In the genomic region with DNA sequence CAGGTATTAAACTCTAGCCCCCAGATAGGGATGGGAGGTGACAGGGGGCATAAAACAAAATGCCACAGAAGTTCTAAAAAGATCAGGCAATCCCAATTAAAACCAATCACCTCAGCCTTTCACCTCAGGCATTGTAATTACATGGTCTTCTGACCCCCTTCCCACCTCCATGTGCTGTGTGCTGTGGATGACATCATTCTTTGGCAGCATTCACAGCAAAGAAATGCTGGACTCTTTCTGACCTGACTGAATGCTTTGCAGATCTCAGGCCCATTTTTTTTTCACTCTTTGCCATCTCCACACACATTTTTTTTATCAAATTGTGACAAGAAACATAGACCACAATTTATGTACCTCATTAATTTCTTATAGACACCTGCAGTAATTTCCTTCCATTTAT, we compare ENCODE assay signal across 22 mouse cellular contexts.
DNase-seq lines count a peak whose midpoint lies in the region; ATAC-seq and TF ChIP-seq lines count a peak whose summit lies in the region.
"Had no signal": no experiment of that assay in that cellular context is flagged by ENCODE, and none has a peak within 500 bp of the region (broad histone marks: within the 10 kb centered on the region; RNA-seq: fewer than 3 reads in every experiment).

No protein-coding gene starts in this region.

- H3K4me3 ChIP-seq in embryonic facial prominence, embryonic 14.5 days (ENCODE audit: low read depth, low read length) = no peak overlapping the region
- H3K4me3 ChIP-seq in embryonic facial prominence, embryonic 10.5 days = no peak overlapping the region
- no peak overlapping the region for H3K4me3 ChIP-seq in limb, embryonic 14.5 days (replicated peaks; ENCODE audit: low read length)
- no peak overlapping the region for H3K4me3 ChIP-seq in limb, embryonic 10.5 days
- H3K4me3 ChIP-seq: embryonic facial prominence, embryonic 12.5 days; forebrain, embryonic 15.5 days; heart, embryonic 13.5 days had no signal

- ATAC-seq in embryonic facial prominence, embryonic 14.5 days (ENCODE audit: low read depth) = no peak
- no peak for ATAC-seq in limb, embryonic 14.5 days (ENCODE audit: low FRiP score, low read depth)
- ATAC-seq: activated CD4-positive, CD25-positive, alpha-beta regulatory T cell, adult 4 months; forebrain, embryonic 15.5 days; intestine, embryonic 16.5 days had no signal

- H3K4me2 ChIP-seq in embryonic facial prominence, embryonic 14.5 days (ENCODE audit: low read depth, low read length) = no peak overlapping the region
- no peak overlapping the region for H3K4me2 ChIP-seq in limb, embryonic 14.5 days (replicated peaks; ENCODE audit: low read depth, low read length, severe bottlenecking)
- H3K4me2 ChIP-seq: embryonic facial prominence, embryonic 12.5 days; forebrain, embryonic 15.5 days; heart, embryonic 13.5 days; hindbrain, embryonic 14.5 days had no signal

- no peaks in the 10 kb centered on the region for H3K27me3 ChIP-seq in embryonic facial prominence, embryonic 14.5 days (replicated peaks; ENCODE audit: control insufficient read depth, insufficient read depth, low read length)
- no peaks in the 10 kb centered on the region for H3K27me3 ChIP-seq in embryonic facial prominence, embryonic 10.5 days (replicated peaks; ENCODE audit: low read depth, poor library complexity, severe bottlenecking)
- H3K27me3 ChIP-seq in limb, embryonic 14.5 days (ENCODE audit: control insufficient read depth, insufficient read depth, low read length) = no peaks in the 10 kb centered on the region
- H3K27me3 ChIP-seq in limb, embryonic 10.5 days (ENCODE audit: low read depth, poor library complexity, severe bottlenecking) = no peaks in the 10 kb centered on the region
- H3K27me3 ChIP-seq: embryonic facial prominence, embryonic 12.5 days; forebrain, embryonic 15.5 days; heart, embryonic 13.5 days had no signal

- DNase-seq in embryonic facial prominence, embryonic 14.5 days (ENCODE audit: low spot score) = peak; percentile 20
- no peak for DNase-seq in embryonic facial prominence, embryonic 10.5 days (ENCODE audit: low spot score)
- peak; percentile 46 for DNase-seq in limb, embryonic 14.5 days (ENCODE audit: low spot score)
- no peak for DNase-seq in limb, embryonic 10.5 days (ENCODE audit: low spot score)
- DNase-seq in adipocyte (ENCODE audit: low spot score) = peak; percentile 9
- no peak for DNase-seq in adrenal gland, adult 18-20 months (ENCODE audit: low spot score in 2 of 2)
- DNase-seq in left cerebral cortex, adult 18-20 months (ENCODE audit: low spot score in 2 of 2) = no peak
- DNase-seq: adrenal gland, adult 8-10 months; adrenal gland, postnatal 36 days; cerebellum, adult 11 months; cerebellum, adult 9-10 months; cerebellum, postnatal 36 days; gastrocnemius, postnatal 36 days; heart, adult 11 months; heart, postnatal 10 days; kidney, adult 2 months had no signal

- no peak overlapping the region for H3K9ac ChIP-seq in embryonic facial prominence, embryonic 14.5 days (ENCODE audit: low read depth, low read length)
- H3K9ac ChIP-seq in limb, embryonic 14.5 days (ENCODE audit: low read depth, low read length, severe bottlenecking) = no peak overlapping the region
- H3K9ac ChIP-seq: embryonic facial prominence, embryonic 12.5 days; forebrain, embryonic 15.5 days; heart, embryonic 13.5 days; hindbrain, embryonic 14.5 days had no signal

- TF ChIP-seq POLR2A in limb, embryonic 14.5 days (IDR thresholded peaks at IDR 0.05; ENCODE audit: borderline replicate concordance, extremely low read depth, insufficient read depth, insufficient read length) = no peak

- no peaks in the 10 kb centered on the region for H3K9me3 ChIP-seq in embryonic facial prominence, embryonic 14.5 days (ENCODE audit: control insufficient read depth, low read length)
- H3K9me3 ChIP-seq in embryonic facial prominence, embryonic 10.5 days = no peaks in the 10 kb centered on the region
- H3K9me3 ChIP-seq in limb, embryonic 14.5 days (ENCODE audit: control insufficient read depth, low read length) = no peaks in the 10 kb centered on the region
- no peaks in the 10 kb centered on the region for H3K9me3 ChIP-seq in limb, embryonic 10.5 days (replicated peaks)
- H3K9me3 ChIP-seq: embryonic facial prominence, embryonic 12.5 days; forebrain, embryonic 15.5 days; heart, embryonic 13.5 days had no signal

- no peak overlapping the region for H3K27ac ChIP-seq in embryonic facial prominence, embryonic 14.5 days (replicated peaks; ENCODE audit: low read depth, low read length)
- no peak overlapping the region for H3K27ac ChIP-seq in embryonic facial prominence, embryonic 10.5 days (replicated peaks)
- H3K27ac ChIP-seq in limb, embryonic 14.5 days (replicated peaks; ENCODE audit: low read depth, low read length) = no peak overlapping the region
- H3K27ac ChIP-seq in limb, embryonic 10.5 days = no peak overlapping the region
- H3K27ac ChIP-seq: embryonic facial prominence, embryonic 12.5 days; forebrain, embryonic 15.5 days; heart, embryonic 13.5 days; hindbrain, embryonic 14.5 days had no signal

- H3K4me1 ChIP-seq in embryonic facial prominence, embryonic 14.5 days (ENCODE audit: control insufficient read depth, insufficient read depth, low read length) = no peaks in the 10 kb centered on the region
- H3K4me1 ChIP-seq in embryonic facial prominence, embryonic 10.5 days = no peaks in the 10 kb centered on the region
- H3K4me1 ChIP-seq in limb, embryonic 14.5 days (ENCODE audit: control insufficient read depth, insufficient read depth, low read length) = no peaks in the 10 kb centered on the region
- H3K4me1 ChIP-seq in limb, embryonic 10.5 days = no peaks in the 10 kb centered on the region
- H3K4me1 ChIP-seq: embryonic facial prominence, embryonic 12.5 days; forebrain, embryonic 15.5 days had no signal

- H3K36me3 ChIP-seq in embryonic facial prominence, embryonic 14.5 days (ENCODE audit: control insufficient read depth, insufficient read depth, low read length) = no peaks in the 10 kb centered on the region
- no peaks in the 10 kb centered on the region for H3K36me3 ChIP-seq in embryonic facial prominence, embryonic 10.5 days (replicated peaks)
- no peaks in the 10 kb centered on the region for H3K36me3 ChIP-seq in limb, embryonic 14.5 days (ENCODE audit: control insufficient read depth, insufficient read depth, low read length)
- H3K36me3 ChIP-seq in limb, embryonic 10.5 days = no peaks in the 10 kb centered on the region
- H3K36me3 ChIP-seq: embryonic facial prominence, embryonic 12.5 days; forebrain, embryonic 15.5 days; heart, embryonic 13.5 days had no signal

Comparison
In these comparisons a context has a peak if more than half of its experiments do, and no peak if none do; other contexts are left out.
1. DNase-seq: peak in embryonic facial prominence, embryonic 14.5 days (single experiment), limb, embryonic 14.5 days (single experiment) and adipocyte (single experiment); none in embryonic facial prominence, embryonic 10.5 days (single experiment), limb, embryonic 10.5 days (single experiment), adrenal gland, adult 18-20 months (0 of 2) and left cerebral cortex, adult 18-20 months (0 of 2).